Mouse (Mus musculus) heart, adult 10 weeks (tissue): ENCODE data around the gene Lad1. TPM values are rescaled to one million over a fixed set of nuclear protein-coding genes. Genes with fewer than 3 reads are reported as not detected.

Experiments
- polyA plus RNA-seq: library from polyadenylated mRNA; stranded (reverse); fragments of 350-450 nt; fragmentation: Illumina TruSeq; extraction: RNeasy Lipid Tissue Mini Kit (QIAGEN cat#74804); gene quantifications from one replicate; pipeline ENCODE4 v1.2.3, GENCODE M21; 2014; ENCODE audit warnings: low read depth, low replicate concordance

The Lad1 gene
- 15.4 TPM for polyA plus RNA-seq

GRCm38 (mm10) chr1:135818481-135819086, at the start of gene Lad1:
Gene Lad1 (plus strand): TSS chr1:135818598.

GRCm38 (mm10) chr1:135778780-135779535, 39.4 kb upstream of the Lad1 start, which contains the start of gene Tnni1:
Gene Tnni1 (plus strand): TSS chr1:135779434.

GRCm38 (mm10) chr1:135835716-135836483, 17.5 kb downstream of the Lad1 start, which contains the start of gene Tnnt2:
Gene Tnnt2 (plus strand): TSS chr1:135836354.

Other genes starting within 250 kb of the Lad1 start
- 17.4 TPM for gene Nav1, start 211.3 kb upstream of the Lad1 start, polyA plus RNA-seq
- 69.7 TPM for gene Csrp1, start 98.5 kb upstream of the Lad1 start, polyA plus RNA-seq
- 18.4 TPM for gene Phlda3, start 52.5 kb upstream of the Lad1 start, polyA plus RNA-seq
- 2.1 TPM for gene Tnni1, start 39.2 kb upstream of the Lad1 start, polyA plus RNA-seq
- 15,626 TPM for gene Tnnt2, start 17.8 kb downstream of the Lad1 start, polyA plus RNA-seq
- not detected for gene Pkp1, start 100.6 kb downstream of the Lad1 start, polyA plus RNA-seq
- not detected for gene Igfn1, start 187.7 kb downstream of the Lad1 start, polyA plus RNA-seq
- gene Tmem9, start 189.6 kb downstream of the Lad1 start, polyA plus RNA-seq: 14.8 TPM
- gene Ascl5, start 232.2 kb downstream of the Lad1 start, polyA plus RNA-seq: not detected
- 11.0 TPM for gene Cacna1s, start 234.2 kb downstream of the Lad1 start, polyA plus RNA-seq